Mouse (Mus musculus) forelimb bud, embryonic 11.5 days (tissue): ENCODE measurements around the gene Phyhipl.

Experiments used
- DNase-seq: peaks from one replicate; pipeline ENCODE4 v3.0.0-alpha.2; 2012; ENCODE audit warnings: low read depth, low spot score

Gene Phyhipl

GRCm38 (mm10) chr10:70655828-70656227 is at the start of gene Phyhipl:
TSS of gene Phyhipl (minus strand) at chr10:70655965.
- DNase-seq: no peak

GRCm38 (mm10) chr10:70703211-70703610 is 47.4 kb upstream of the Phyhipl start:
- DNase-seq: no peak

GRCm38 (mm10) chr10:70699581-70699980 is 43.8 kb upstream of the Phyhipl start:
- DNase-seq: no peak

- DNase-seq: no peak
These were observed 42.2 kb upstream of the Phyhipl start for GRCm38 (mm10) chr10:70698014-70698413.

- no peak for DNase-seq
These were observed 41.2 kb upstream of the Phyhipl start for GRCm38 (mm10) chr10:70696748-70697585.

- no peak for DNase-seq
These were observed 33.6 kb upstream of the Phyhipl start for GRCm38 (mm10) chr10:70689346-70689745.

GRCm38 (mm10) chr10:70688881-70689280 is 33.1 kb upstream of the Phyhipl start:
- DNase-seq: no peak

- DNase-seq: no peak
These were observed 31.4 kb upstream of the Phyhipl start for GRCm38 (mm10) chr10:70686941-70687703.

- no peak for DNase-seq
These were observed 30.7 kb upstream of the Phyhipl start for GRCm38 (mm10) chr10:70686505-70686904.

GRCm38 (mm10) chr10:70683508-70683907 is 27.7 kb upstream of the Phyhipl start:
- DNase-seq: no peak

- no peak for DNase-seq
These were observed 22.2 kb upstream of the Phyhipl start for GRCm38 (mm10) chr10:70677946-70678345.

GRCm38 (mm10) chr10:70656272-70656671 is 507 bp upstream of the Phyhipl start:
- DNase-seq: no peak

GRCm38 (mm10) chr10:70654655-70655054 is 1.1 kb downstream of the Phyhipl start:
- DNase-seq: no peak

GRCm38 (mm10) chr10:70654139-70654538 is 1.6 kb downstream of the Phyhipl start:
- DNase-seq: no peak

GRCm38 (mm10) chr10:70651769-70652648 is 3.8 kb downstream of the Phyhipl start:
- no peak for DNase-seq

- no peak for DNase-seq
These were observed 6.9 kb downstream of the Phyhipl start for GRCm38 (mm10) chr10:70648831-70649230.

- DNase-seq: no peak
These were observed 12.6 kb downstream of the Phyhipl start for GRCm38 (mm10) chr10:70643131-70643530.

- no peak for DNase-seq
These were observed 14.7 kb downstream of the Phyhipl start for GRCm38 (mm10) chr10:70640896-70641596.

- DNase-seq: peak; percentile 66
These were observed 15.6 kb downstream of the Phyhipl start for GRCm38 (mm10) chr10:70640075-70640737.

GRCm38 (mm10) chr10:70637640-70638328 is 18.0 kb downstream of the Phyhipl start:
- DNase-seq: no peak
